Mouse (Mus musculus) forebrain, embryonic 14.5 days (tissue): ENCODE data around the gene Bnc2. TPM values are rescaled to one million over a fixed set of nuclear protein-coding genes. Genes with fewer than 3 reads are reported as not detected.

Experiments
- ATAC-seq: fragments of 200-750 bp; cut with Nextera tagmentation; 2 replicates; pipeline ENCODE4 v1.8.0; 2017; ENCODE audit warnings: mild to moderate bottlenecking, moderate library complexity
- DNase-seq: peaks from one replicate; pipeline ENCODE4 v3.0.0-alpha.2; 2015; ENCODE audit warnings: low spot score
- H3K27ac ChIP-seq: fragments of 300-500 bp; sonication (generic); 2 replicates; pipeline ENCODE4 v1.5.1; 2014; ENCODE audit warnings: low read depth, mild to moderate bottlenecking, control low read depth, low read length, moderate library complexity
- H3K27me3 ChIP-seq: fragments of 300-500 bp; sonication (generic); replicated peaks from 2 replicates; pipeline ENCODE4 v1.6.1; 2014; ENCODE audit warnings: low read length, control low read depth, mixed read lengths; ENCODE audit not compliant: control insufficient read depth, insufficient read depth
- H3K36me3 ChIP-seq: fragments of 300-500 bp; sonication (generic); 2 replicates; pipeline ENCODE4 v1.6.1; 2014; ENCODE audit warnings: low read length, control low read depth; ENCODE audit not compliant: control insufficient read depth, insufficient read depth
- H3K4me1 ChIP-seq: fragments of 300-500 bp; sonication (generic); 2 replicates; pipeline ENCODE4 v1.6.1; 2014; ENCODE audit warnings: antibody characterized with exemption, low read length, control low read depth; ENCODE audit not compliant: control insufficient read depth, insufficient read depth
- H3K4me2 ChIP-seq: fragments of 300-500 bp; sonication (generic); 2 replicates; pipeline ENCODE4 v1.6.1; 2014; ENCODE audit warnings: mild to moderate bottlenecking, control low read depth, low read length
- H3K4me3 ChIP-seq: fragments of 300-500 bp; sonication (generic); 2 replicates; pipeline ENCODE4 v1.5.1; 2014; ENCODE audit warnings: low read depth, low read length, control low read depth
- H3K9ac ChIP-seq: fragments of 300-500 bp; sonication (generic); 2 replicates; pipeline ENCODE4 v1.6.1; 2014; ENCODE audit warnings: mild to moderate bottlenecking, low read length, control low read depth, moderate library complexity
- H3K9me3 ChIP-seq: fragments of 300-500 bp; sonication (generic); replicated peaks from 2 replicates; pipeline ENCODE4 v1.6.1; 2016; ENCODE audit warnings: low read length, control low read depth, mixed read lengths; ENCODE audit not compliant: control insufficient read depth
- WGBS: fragments of 180-500 bp; shearing (Covaris S2); extraction: QIAGEN DNeasy Blood & Tissue Kit; methylation state at CpG from one replicate; pipeline ENCODE4 v1.1.7; 2014; 5-methylcytosine and 5-hydroxymethylcytosine counted together
- polyA plus RNA-seq: library from polyadenylated mRNA; unstranded; fragments of >200 nt; fragmentation: Nextera tagmentation; extraction: Ambion mirVana; gene quantifications from 2 replicates; pipeline ENCODE4 v1.2.1, GENCODE M21; 2014

Bnc2 gene
- polyA plus RNA-seq, 1 experiment from 2014 or later, result 2.0 TPM

DNA sequence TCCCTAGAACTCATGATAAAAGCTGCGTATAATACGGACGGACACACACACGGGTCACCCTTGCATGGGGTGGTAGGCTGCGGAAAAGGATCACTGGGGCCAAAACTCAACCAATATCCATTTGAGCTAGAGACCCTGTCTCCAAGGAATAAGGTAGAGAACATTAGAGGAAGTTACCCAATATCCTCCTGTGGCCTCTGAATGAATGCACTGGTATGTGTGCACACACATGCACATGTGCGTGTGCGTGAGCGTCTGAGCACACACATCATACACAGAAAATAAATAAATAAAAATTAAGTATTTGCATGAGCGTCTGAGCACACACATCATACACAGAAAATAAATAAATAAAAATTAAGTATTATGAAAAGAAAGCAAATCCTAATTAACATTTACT is 241.8 kb downstream of the Bnc2 start:
- Histone ChIP-seq H3K4me3 (no peak overlapping the region), H3K9me3 (no peaks in the 10 kb centered on the region), H3K4me2 (no peak overlapping the region), H3K27me3 (no peaks in the 10 kb centered on the region), H3K27ac (no peak overlapping the region), H3K9ac (no peak overlapping the region), H3K4me1 (no peaks in the 10 kb centered on the region), H3K36me3 (no peaks in the 10 kb centered on the region)
- ATAC-seq (no peak), DNase-seq (no peak)
- WGBS, result 96% methylated on average over 9 of the region's 9 CpGs

- Histone ChIP-seq H3K4me3 (no peak overlapping the region), H3K36me3 (no peaks in the 10 kb centered on the region), H3K9me3 (no peaks in the 10 kb centered on the region), H3K4me2 (no peak overlapping the region), H3K9ac (no peak overlapping the region), H3K27me3 (no peaks in the 10 kb centered on the region), H3K4me1 (no peaks in the 10 kb centered on the region), H3K27ac (no peak overlapping the region)
- ATAC-seq, result no peak
- WGBS, result 28% methylated on average over 6 of the region's 6 CpGs
- DNase-seq, result peak; percentile 5
Measured at GRCm38 (mm10) chr4:84431677-84432515, 243.2 kb downstream of the Bnc2 start.

DNA sequence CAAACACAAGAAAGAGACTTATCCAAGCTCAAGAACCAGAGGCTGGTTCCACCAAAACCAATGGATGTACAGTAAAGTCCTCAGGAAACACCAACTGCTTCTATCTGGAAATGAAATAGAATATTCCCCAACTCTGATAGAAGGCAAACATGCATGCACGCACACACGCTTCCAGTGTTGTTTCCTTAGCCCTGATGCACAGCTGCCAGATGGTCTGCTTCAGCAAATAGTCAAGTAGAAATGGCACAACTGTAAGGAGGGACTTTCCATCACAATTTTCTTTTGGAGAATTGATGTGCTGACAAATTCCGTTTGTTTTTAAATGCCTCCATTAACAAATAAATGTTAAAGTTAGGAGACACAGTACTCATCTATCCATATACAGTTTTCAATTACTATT is 247.1 kb downstream of the Bnc2 start:
- Histone ChIP-seq H3K9ac (no peak overlapping the region), H3K9me3 (no peaks in the 10 kb centered on the region), H3K4me3 (no peak overlapping the region), H3K36me3 (no peaks in the 10 kb centered on the region), H3K4me1 (no peaks in the 10 kb centered on the region), H3K27me3 (no peaks in the 10 kb centered on the region), H3K27ac (no peak overlapping the region), H3K4me2 (no peak overlapping the region)
- DNase-seq (no peak), ATAC-seq (no peak)
- 93% methylated on average over 3 of the region's 3 CpGs for WGBS

- no peak for DNase-seq
- no peaks in the 10 kb centered on the region for H3K9me3 ChIP-seq
- H3K36me3 ChIP-seq, result no peaks in the 10 kb centered on the region
- no peaks in the 10 kb centered on the region for H3K27me3 ChIP-seq
- no peaks in the 10 kb centered on the region for H3K4me1 ChIP-seq
- H3K27ac ChIP-seq, result no peak overlapping the region
- no peak overlapping the region for H3K4me2 ChIP-seq
- WGBS, result 91% methylated on average over 2 of the region's 2 CpGs
- no peak overlapping the region for H3K9ac ChIP-seq
- H3K4me3 ChIP-seq, result no peak overlapping the region
- ATAC-seq, result no peak
Measured at GRCm38 (mm10) chr4:84411431-84411830, 263.6 kb downstream of the Bnc2 start.

- Histone ChIP-seq H3K9ac (no peak overlapping the region), H3K9me3 (no peaks in the 10 kb centered on the region), H3K36me3 (no peaks in the 10 kb centered on the region), H3K4me1 (0 out of 2 replicates have a peak, but pooled peaks cover 3% of the 10 kb centered on the region), H3K27ac (no peak overlapping the region), H3K27me3 (no peaks in the 10 kb centered on the region), H3K4me2 (no peak overlapping the region), H3K4me3 (no peak overlapping the region)
- WGBS, result 79% methylated on average over 6 of the region's 6 CpGs
- DNase-seq, result no peak
- ATAC-seq, result no peak
Measured at GRCm38 (mm10) chr4:84407328-84408028, 267.6 kb downstream of the Bnc2 start.

DNA sequence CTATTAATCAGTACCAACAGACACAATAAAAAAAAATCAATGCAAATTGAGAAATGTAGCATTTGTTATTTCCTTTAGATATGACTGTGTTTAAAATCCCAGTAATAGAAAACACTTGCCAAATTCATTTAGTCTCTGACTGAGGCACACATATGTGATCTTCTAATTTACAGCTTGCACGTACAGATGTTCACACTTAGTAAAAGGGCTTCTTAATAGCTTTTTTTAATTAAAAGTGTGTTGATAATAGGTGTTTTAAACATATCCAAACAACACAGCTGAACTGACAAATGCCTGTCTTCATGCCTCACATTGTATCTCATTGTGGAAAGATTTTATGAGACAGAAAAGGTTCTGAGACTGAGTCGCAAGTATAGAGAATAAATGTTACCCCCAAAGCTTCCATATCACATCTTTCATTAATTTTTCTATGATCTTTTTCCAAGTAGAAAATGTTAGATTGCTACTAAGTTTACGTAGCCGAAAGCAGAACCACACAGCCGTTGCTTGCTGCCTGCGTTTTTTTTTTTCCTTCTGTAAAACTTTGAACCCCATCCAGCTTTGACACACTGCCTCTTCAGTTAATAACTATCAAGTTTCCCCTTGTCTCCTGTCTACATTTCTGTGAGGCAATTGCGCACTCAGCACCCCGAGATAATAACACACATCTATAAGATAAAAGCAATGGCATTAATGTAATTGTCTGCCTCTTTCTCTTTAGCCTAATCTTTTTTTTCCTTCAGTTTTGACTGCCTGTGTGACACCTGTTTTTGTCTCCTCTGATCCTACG is 271.5 kb downstream of the Bnc2 start:
- peak; percentile 52 for DNase-seq
- Histone ChIP-seq H3K27me3 (no peaks in the 10 kb centered on the region), H3K36me3 (no peaks in the 10 kb centered on the region), H3K27ac (no peak overlapping the region), H3K4me2 (0 out of 2 replicates have a peak overlapping the region, but pooled peaks have one; percentile 2), H3K9me3 (no peaks in the 10 kb centered on the region), H3K9ac (no peak overlapping the region), H3K4me3 (no peak overlapping the region), H3K4me1 (0 out of 2 replicates have a peak, but pooled peaks cover 3% of the 10 kb centered on the region)
- no peak for ATAC-seq
- 36% methylated on average over 9 of the region's 9 CpGs for WGBS

DNA sequence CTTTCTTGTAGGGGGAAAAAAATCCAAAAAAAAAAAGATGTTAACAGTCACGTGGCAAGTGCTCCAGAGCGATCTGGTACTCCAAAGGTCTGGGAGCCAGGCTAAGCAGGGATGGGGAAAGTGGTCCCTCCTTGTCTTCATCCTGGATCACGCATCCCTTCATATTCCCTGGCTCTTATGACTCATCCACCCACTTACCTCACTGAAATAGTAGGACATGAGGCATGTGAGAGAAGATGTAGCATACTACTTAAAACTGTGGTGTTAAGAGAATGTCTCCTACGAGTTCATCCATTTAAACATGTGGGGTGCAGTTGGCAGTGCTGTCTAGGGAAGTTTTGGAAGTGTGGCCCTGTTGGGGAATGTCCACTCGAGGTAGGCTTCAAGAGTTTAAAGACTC is 286.1 kb downstream of the Bnc2 start:
- DNase-seq, result no peak
- Histone ChIP-seq H3K27ac (no peak overlapping the region), H3K4me3 (no peak overlapping the region), H3K9ac (no peak overlapping the region), H3K4me1 (no peaks in the 10 kb centered on the region), H3K9me3 (no peaks in the 10 kb centered on the region), H3K4me2 (no peak overlapping the region), H3K27me3 (no peaks in the 10 kb centered on the region), H3K36me3 (no peaks in the 10 kb centered on the region)
- ATAC-seq, result no peak
- WGBS, result 85% methylated on average over 5 of the region's 5 CpGs

GRCm38 (mm10) chr4:84385156-84385555 is 289.9 kb downstream of the Bnc2 start:
- no peak overlapping the region for H3K9ac ChIP-seq
- H3K4me3 ChIP-seq, result no peak overlapping the region
- no peaks in the 10 kb centered on the region for H3K27me3 ChIP-seq
- ATAC-seq (no peak), DNase-seq (no peak)
- no peak overlapping the region for H3K4me2 ChIP-seq
- no peaks in the 10 kb centered on the region for H3K9me3 ChIP-seq
- WGBS, result 77% methylated on average over 1 of the region's 1 CpGs
- H3K27ac ChIP-seq, result no peak overlapping the region
- 0 out of 2 replicates have a peak, but pooled peaks cover under 1% of the 10 kb centered on the region for H3K4me1 ChIP-seq
- no peaks in the 10 kb centered on the region for H3K36me3 ChIP-seq
